Mouse (Mus musculus) lung, postnatal 0 days (tissue): ENCODE measurements at regions not wholly inside any gene's neighbourhood (a gene's known extent, or its start where the extent isn't known, plus 50 kb on each side); places are given as distances from the start of the nearest gene placed in this dataset.
A peak's percentile ranks its signal among the peaks of the same experiment; 100 is the strongest.

Experiments
- ATAC-seq: fragments of 200-750 bp; cut with Nextera tagmentation; 2 replicates; pipeline ENCODE4 v1.8.0; 2017; ENCODE audit warnings: moderate library complexity
- DNase-seq: peaks from one replicate; pipeline ENCODE4 v3.0.0-alpha.2; 2016; ENCODE audit warnings: low spot score
- H3K27ac ChIP-seq: fragments of 300-500 bp; sonication (generic); 2 replicates; pipeline ENCODE4 v1.5.1; 2014; ENCODE audit warnings: antibody characterized with exemption, mild to moderate bottlenecking, low read length, mixed read lengths
- H3K27me3 ChIP-seq: fragments of 300-500 bp; sonication (generic); replicated peaks from 2 replicates; pipeline ENCODE4 v1.6.1; 2014; ENCODE audit warnings: low read length, mixed read lengths; ENCODE audit not compliant: insufficient read depth
- H3K36me3 ChIP-seq: fragments of 300-500 bp; sonication (generic); 2 replicates; pipeline ENCODE4 v1.6.1; 2014; ENCODE audit warnings: low read length, mixed read lengths; ENCODE audit not compliant: insufficient read depth
- H3K4me1 ChIP-seq: fragments of 300-500 bp; sonication (generic); 2 replicates; pipeline ENCODE4 v1.6.1; 2014; ENCODE audit warnings: antibody characterized with exemption, low read depth, low read length, mixed read lengths; ENCODE audit not compliant: insufficient read depth
- H3K4me2 ChIP-seq: fragments of 300-500 bp; sonication (generic); replicated peaks from 2 replicates; pipeline ENCODE4 v1.6.1; 2014; ENCODE audit warnings: low read depth, mild to moderate bottlenecking, low read length, moderate library complexity, mixed read lengths
- H3K4me3 ChIP-seq: fragments of 300-500 bp; sonication (generic); 2 replicates; pipeline ENCODE4 v1.5.1; 2014; ENCODE audit warnings: low read depth, low read length
- H3K9ac ChIP-seq: fragments of 300-500 bp; sonication (generic); replicated peaks from 2 replicates; pipeline ENCODE4 v1.6.1; 2014; ENCODE audit warnings: low read depth, mild to moderate bottlenecking
- H3K9me3 ChIP-seq: fragments of 300-500 bp; sonication (generic); 2 replicates; pipeline ENCODE4 v1.6.1; 2016; ENCODE audit warnings: low read length, mixed read lengths
- CTCF ChIP-seq: IDR thresholded peaks from 2 replicates; pipeline ENCODE4 v1.5.1; 2016; ENCODE audit warnings: antibody characterized with exemption, mild to moderate bottlenecking
- EP300 ChIP-seq: IDR thresholded peaks from 2 replicates; pipeline ENCODE4 v1.6.1; 2016; ENCODE audit warnings: antibody characterized with exemption, mild to moderate bottlenecking, control low read depth
- WGBS: fragments of 180-500 bp; shearing (Covaris S2); extraction: QIAGEN DNeasy Blood & Tissue Kit; methylation state at CpG from one replicate; pipeline ENCODE4 v1.1.7; 2014; 5-methylcytosine and 5-hydroxymethylcytosine counted together

- ATAC-seq (no peak), DNase-seq (no peak)
- TF ChIP-seq EP300: no peak
- no peak for TF ChIP-seq CTCF
- 64% methylated on average over 5 of the region's 5 CpGs for WGBS
- Histone ChIP-seq H3K27ac (no peak overlapping the region), H3K4me1 (no peaks in the 10 kb centered on the region), H3K9ac (no peak overlapping the region), H3K27me3 (no peaks in the 10 kb centered on the region), H3K36me3 (no peaks in the 10 kb centered on the region), H3K9me3 (no peaks in the 10 kb centered on the region), H3K4me3 (no peak overlapping the region), H3K4me2 (no peak overlapping the region)
Observed at GRCm38 (mm10) chr3:57976640-57977229, 128.9 kb upstream of the Pfn2 start.

- WGBS: 69% methylated on average over 3 of the region's 3 CpGs
- H3K4me1 ChIP-seq: no peaks in the 10 kb centered on the region
- DNase-seq (peak; percentile 23), ATAC-seq (peak; percentile 56)
- H3K27ac ChIP-seq: no peak overlapping the region
- TF ChIP-seq CTCF (no peak), EP300 (no peak)
- H3K27me3 ChIP-seq: no peaks in the 10 kb centered on the region
- no peak overlapping the region for H3K9ac ChIP-seq
- H3K9me3 ChIP-seq: no peaks in the 10 kb centered on the region
- no peak overlapping the region for H3K4me3 ChIP-seq
- H3K36me3 ChIP-seq: no peaks in the 10 kb centered on the region
- H3K4me2 ChIP-seq: no peak overlapping the region
Observed at GRCm38 (mm10) chr3:57988175-57988574, 140.3 kb upstream of the Pfn2 start.

GRCm38 (mm10) chr3:57990738-57991137 lies 142.9 kb upstream of the Pfn2 start:
- Histone ChIP-seq H3K9ac (no peak overlapping the region), H3K9me3 (no peaks in the 10 kb centered on the region), H3K4me1 (no peaks in the 10 kb centered on the region), H3K4me2 (no peak overlapping the region), H3K27ac (no peak overlapping the region), H3K4me3 (no peak overlapping the region), H3K27me3 (no peaks in the 10 kb centered on the region), H3K36me3 (no peaks in the 10 kb centered on the region)
- 37% methylated on average over 1 of the region's 1 CpGs for WGBS
- DNase-seq (no peak), ATAC-seq (no peak)
- TF ChIP-seq EP300 (no peak), CTCF (no peak)

GRCm38 (mm10) chr3:57998121-57999102 lies 150.5 kb upstream of the Pfn2 start:
- Histone ChIP-seq H3K9ac (no peak overlapping the region), H3K27ac (no peak overlapping the region), H3K27me3 (no peaks in the 10 kb centered on the region), H3K4me1 (no peaks in the 10 kb centered on the region), H3K9me3 (no peaks in the 10 kb centered on the region), H3K4me3 (no peak overlapping the region), H3K36me3 (no peaks in the 10 kb centered on the region), H3K4me2 (no peak overlapping the region)
- DNase-seq (no peak), ATAC-seq (no peak)
- 64% methylated on average over 6 of the region's 6 CpGs for WGBS
- TF ChIP-seq EP300: no peak
- no peak for TF ChIP-seq CTCF

- Histone ChIP-seq H3K27me3 (no peaks in the 10 kb centered on the region), H3K9ac (no peak overlapping the region), H3K4me1 (no peaks in the 10 kb centered on the region), H3K9me3 (no peaks in the 10 kb centered on the region), H3K4me2 (no peak overlapping the region), H3K4me3 (no peak overlapping the region), H3K36me3 (no peaks in the 10 kb centered on the region), H3K27ac (no peak overlapping the region)
- no peak for TF ChIP-seq CTCF
- no peak for TF ChIP-seq EP300
- WGBS: 32% methylated on average over 7 of the region's 7 CpGs
- ATAC-seq (no peak), DNase-seq (peak; percentile 15)
Observed at GRCm38 (mm10) chr3:58002792-58003574, 155.1 kb upstream of the Pfn2 start.
